Mouse (Mus musculus) gastrocnemius, adult 18-20 months (tissue): Measurements from ENCODE around the gene Gm21541. TPM values are rescaled to one million over a fixed set of nuclear protein-coding genes. Genes with fewer than 3 reads are reported as not detected.
"Not testable (repeated sequence)": the region's sequence is repeated elsewhere in the genome, so short reads cannot be mapped to it uniquely, and the experiment has no call there.

Source experiments
- DNase-seq: peaks from one replicate; pipeline ENCODE4 v3.0.0; 2021; ENCODE audit warnings: low spot score
- long read RNA-seq, 2 experiments: library from polyadenylated mRNA; stranded (forward); transcript quantifications; one replicate each; pipeline ENCODE4 v2.0.0; 2021
- total RNA-seq, 2 experiments: library from RNA; stranded (reverse); gene quantifications; 2 replicates each; pipeline ENCODE4 v1.2.3; 2021

Gene Gm21541
- not detected for total RNA-seq
- long read RNA-seq, experiment 1, partial matches to known transcripts, result 0 of 2 reads
- long read RNA-seq, experiment 1, other reads (novel, unspliced or antisense), result 0 of 2 reads
- long read RNA-seq, experiment 2, partial matches to known transcripts, result 0 of 1 reads
- long read RNA-seq, experiment 2, other reads (novel, unspliced or antisense), result 0 of 1 reads

DNA sequence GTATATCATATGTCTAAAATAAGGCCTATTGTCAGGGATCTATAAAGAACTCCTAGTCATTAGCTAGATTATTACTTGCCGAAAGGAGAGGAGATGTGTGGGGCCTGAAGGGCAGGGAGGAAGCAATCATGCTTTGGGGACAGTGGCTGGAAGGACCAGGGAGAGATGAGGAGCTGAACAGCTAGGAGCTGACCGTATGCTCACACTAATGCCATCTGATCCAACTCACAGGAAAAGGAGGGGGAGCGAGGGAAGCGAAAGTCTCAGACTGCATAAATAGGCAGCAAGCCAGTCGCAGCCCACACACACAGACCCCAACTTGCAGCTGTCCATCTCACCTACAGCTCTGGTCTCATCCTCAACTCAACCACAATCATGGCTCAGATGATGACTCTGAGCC, at the start of gene Gm21541:
Gm21541 (plus strand) TSS at position 301 of the 400 bp plus-strand sequence.
- DNase-seq, result not testable (repeated sequence)

GRCm38 (mm10) chr4:41941272-41941671, 37.9 kb downstream of the Gm21541 start, which contains the start of gene Gm20878:
TSS of gene Gm20878 (plus strand) at chr4:41941572.
- DNase-seq, result not testable (repeated sequence)

Other genes starting within 250 kb of the Gm21541 start
- gene Cntfr, start 206.5 kb upstream of the Gm21541 start, total RNA-seq, result 10 to 100 TPM; 14.4 to 47.1 TPM
- 10 to 100 TPM; 44.7 to 53.1 TPM for gene Il11ra1, start 203.6 kb upstream of the Gm21541 start, total RNA-seq
- gene Rpp25l, start 190.1 kb upstream of the Gm21541 start, total RNA-seq, result 10 to 100 TPM; 46.9 to 48.3 TPM
- gene Dctn3, start 180.4 kb upstream of the Gm21541 start, total RNA-seq, result 10 to 100 TPM; 42.5 to 45.3 TPM
- not detected for gene Arid3c, start 172.5 kb upstream of the Gm21541 start, total RNA-seq
- 10 to 100 TPM; 30.0 to 32.8 TPM for gene Galt, start 148.4 kb upstream of the Gm21541 start, total RNA-seq
- 1 to 10 TPM; 8.4 to 9.4 TPM for gene Sigmar1, start 147.5 kb upstream of the Gm21541 start, total RNA-seq
- 10 to 100 TPM; 18.1 to 19.1 TPM for gene Ccl27a, start 129.4 kb upstream of the Gm21541 start, total RNA-seq
- 1 to 10 TPM in 1 of 2 experiments, under 1 TPM in 1; 0.37 to 1.4 TPM for gene Gm20878, start 38.0 kb downstream of the Gm21541 start, total RNA-seq
- not detected for gene Fam205a4, start 62.4 kb downstream of the Gm21541 start, total RNA-seq
- not detected for gene Gm21093, start 131.1 kb downstream of the Gm21541 start, total RNA-seq
- not detected for gene Gm3893, start 187.6 kb downstream of the Gm21541 start, total RNA-seq
- gene Gm13304, start 211.2 kb downstream of the Gm21541 start, total RNA-seq, result 10 to 100 TPM in 1 of 2 experiments, 1 to 10 TPM in 1; 9.6 to 12.6 TPM
- gene Gm13306, start 249.8 kb downstream of the Gm21541 start, total RNA-seq, result under 1 TPM in 1 of 2 experiments, not detected in 1; 0.64 TPM